Mouse (Mus musculus) liver, adult 2 months (tissue): Measurements from ENCODE around the gene Gm20696.

Source experiments
- CTCF ChIP-seq: fragments of 200-500 bp; IDR thresholded peaks from 2 replicates; pipeline ENCODE4 v1.5.1; 2011; ENCODE audit warnings: low read depth, low read length, control low read depth
- POLR2A ChIP-seq: fragments of 200-500 bp; IDR thresholded peaks from 2 replicates; pipeline ENCODE4 v1.6.1; 2011; ENCODE audit warnings: low read length, control low read depth; ENCODE audit not compliant: insufficient read depth; ENCODE audit errors: extremely low read depth

DNA sequence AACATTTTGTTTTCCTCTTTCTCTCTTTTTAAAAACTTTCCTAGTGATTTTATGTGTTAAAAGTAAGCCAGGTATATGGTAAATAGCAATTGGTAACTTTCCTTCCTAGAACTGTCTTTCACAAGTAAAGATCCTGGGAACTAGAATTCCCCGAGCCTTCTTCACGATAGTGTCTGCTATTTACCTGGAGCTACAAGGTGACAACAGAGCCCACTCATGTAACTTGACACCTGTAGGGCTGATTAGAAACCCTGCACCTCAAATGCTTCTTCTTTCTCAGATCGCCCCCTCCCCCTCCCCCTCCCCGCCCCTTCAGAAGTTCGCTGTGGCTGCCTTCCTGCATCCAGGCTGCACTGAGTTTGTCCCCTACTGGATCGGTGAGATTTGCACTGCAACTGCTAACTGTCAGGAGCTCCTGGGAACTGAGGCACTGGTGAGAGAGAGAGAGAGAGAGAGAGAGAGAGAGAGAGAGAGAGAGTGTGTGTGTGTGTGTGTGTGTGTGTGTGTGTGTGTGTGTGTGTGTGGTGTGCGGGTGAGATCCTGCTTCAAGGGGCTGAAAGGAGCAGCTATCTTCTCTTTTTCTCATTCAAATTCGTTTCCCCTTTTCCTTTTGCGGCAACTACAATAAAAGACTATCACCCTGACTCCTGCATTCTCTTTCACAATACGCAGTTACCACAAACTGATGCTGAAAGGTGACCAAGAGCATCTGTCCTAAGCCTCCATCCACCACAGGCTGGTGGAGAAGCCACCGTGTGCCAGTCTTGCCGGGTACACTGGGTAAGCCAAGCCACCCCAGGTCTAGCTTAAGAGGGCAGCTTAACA lies 403.3 kb downstream of the Gm20696 start:
- TF ChIP-seq POLR2A: no peak
- TF ChIP-seq CTCF: no peak
